Mouse (Mus musculus): ENCODE data around the gene Kcnab1. TPM values are rescaled to one million over a fixed set of nuclear protein-coding genes. Genes with fewer than 3 reads are reported as not detected.

The Kcnab1 gene
- polyA plus RNA-seq, 1 experiment from 2014 or later: 3.1 TPM

GRCm38 (mm10) chr3:65405781-65406180 lies 296.6 kb downstream of the Kcnab1 start:
- no peak for TF ChIP-seq CTCF (IDR thresholded peaks at IDR 0.05; ENCODE audit: low read depth)
- 73% methylated on average over 4 of the region's 4 CpGs for WGBS
- no peak for ATAC-seq (ENCODE audit: insufficient read depth)
- no peaks in the 10 kb centered on the region for H3K9me3 ChIP-seq (ENCODE audit: low read depth, low read length)
- H3K4me2 ChIP-seq: no peak overlapping the region
- H3K27me3 ChIP-seq (ENCODE audit: insufficient read depth, low read length): no peaks in the 10 kb centered on the region
- no peaks in the 10 kb centered on the region for H3K4me1 ChIP-seq (ENCODE audit: insufficient read depth)
- H3K27ac ChIP-seq (ENCODE audit: low read depth): no peak overlapping the region
- no peak for DNase-seq
- no peak overlapping the region for H3K9ac ChIP-seq
- H3K4me3 ChIP-seq (ENCODE audit: low read depth, low read length): no peak overlapping the region
- no peaks in the 10 kb centered on the region for H3K36me3 ChIP-seq (ENCODE audit: insufficient read depth)

- H3K27me3 ChIP-seq (ENCODE audit: insufficient read depth, low read length): no peaks in the 10 kb centered on the region
- ATAC-seq (ENCODE audit: insufficient read depth) (no peak), DNase-seq (no peak)
- H3K4me3 ChIP-seq (ENCODE audit: low read depth, low read length): no peak overlapping the region
- no peaks in the 10 kb centered on the region for H3K4me1 ChIP-seq (ENCODE audit: insufficient read depth)
- no peak overlapping the region for H3K27ac ChIP-seq (ENCODE audit: low read depth)
- H3K36me3 ChIP-seq (ENCODE audit: insufficient read depth): no peaks in the 10 kb centered on the region
- H3K4me2 ChIP-seq: no peak overlapping the region
- no peak for TF ChIP-seq CTCF (IDR thresholded peaks at IDR 0.05; ENCODE audit: low read depth)
- H3K9ac ChIP-seq: no peak overlapping the region
- H3K9me3 ChIP-seq (ENCODE audit: low read depth, low read length): no peaks in the 10 kb centered on the region
These were observed 298.7 kb downstream of the Kcnab1 start for GRCm38 (mm10) chr3:65407891-65408290.

- H3K27ac ChIP-seq (ENCODE audit: low read depth): no peak overlapping the region
- no peak overlapping the region for H3K4me2 ChIP-seq
- no peaks in the 10 kb centered on the region for H3K4me1 ChIP-seq (ENCODE audit: insufficient read depth)
- DNase-seq (no peak), ATAC-seq (ENCODE audit: insufficient read depth) (no peak)
- no peak overlapping the region for H3K9ac ChIP-seq
- H3K27me3 ChIP-seq (ENCODE audit: insufficient read depth, low read length): no peaks in the 10 kb centered on the region
- H3K36me3 ChIP-seq (ENCODE audit: insufficient read depth): no peaks in the 10 kb centered on the region
- no peaks in the 10 kb centered on the region for H3K9me3 ChIP-seq (ENCODE audit: low read depth, low read length)
- TF ChIP-seq CTCF (IDR thresholded peaks at IDR 0.05; ENCODE audit: low read depth): no peak
- no peak overlapping the region for H3K4me3 ChIP-seq (ENCODE audit: low read depth, low read length)
These were observed 307.4 kb downstream of the Kcnab1 start for GRCm38 (mm10) chr3:65416571-65416970.

- Histone ChIP-seq H3K27me3 (ENCODE audit: insufficient read depth, low read length) (no peaks in the 10 kb centered on the region), H3K4me3 (ENCODE audit: low read depth, low read length) (no peak overlapping the region), H3K27ac (ENCODE audit: low read depth) (no peak overlapping the region), H3K9me3 (ENCODE audit: low read depth, low read length) (no peaks in the 10 kb centered on the region), H3K4me2 (no peak overlapping the region), H3K36me3 (ENCODE audit: insufficient read depth) (no peaks in the 10 kb centered on the region), H3K9ac (no peak overlapping the region), H3K4me1 (ENCODE audit: insufficient read depth) (no peaks in the 10 kb centered on the region)
- TF ChIP-seq CTCF (IDR thresholded peaks at IDR 0.05; ENCODE audit: low read depth): no peak
- no peak for DNase-seq
- 39% methylated on average over 5 of the region's 5 CpGs for WGBS
- no peak for ATAC-seq (ENCODE audit: insufficient read depth)
These were observed 308.9 kb downstream of the Kcnab1 start for GRCm38 (mm10) chr3:65417913-65418594.

- DNase-seq: no peak
- TF ChIP-seq CTCF (IDR thresholded peaks at IDR 0.05; ENCODE audit: low read depth): no peak
- H3K9ac ChIP-seq: no peak overlapping the region
- H3K4me3 ChIP-seq (ENCODE audit: low read depth, low read length): no peak overlapping the region
- ATAC-seq (ENCODE audit: insufficient read depth): no peak
- H3K36me3 ChIP-seq (ENCODE audit: insufficient read depth): no peaks in the 10 kb centered on the region
- no peak overlapping the region for H3K4me2 ChIP-seq
- H3K9me3 ChIP-seq (ENCODE audit: low read depth, low read length): no peaks in the 10 kb centered on the region
- no peak overlapping the region for H3K27ac ChIP-seq (ENCODE audit: low read depth)
- no peaks in the 10 kb centered on the region for H3K27me3 ChIP-seq (ENCODE audit: insufficient read depth, low read length)
- no peaks in the 10 kb centered on the region for H3K4me1 ChIP-seq (ENCODE audit: insufficient read depth)
- WGBS: 81% methylated on average over 3 of the region's 3 CpGs
These were observed 310.5 kb downstream of the Kcnab1 start for GRCm38 (mm10) chr3:65419706-65420105.
